Mouse (Mus musculus) retina, adult 2 months (tissue): ENCODE data around the gene Gm10112.

Experiments used
- DNase-seq: peaks from one replicate; pipeline ENCODE4 v3.0.0-alpha.2; 2012; ENCODE audit warnings: low read depth, low spot score

Gm10112 gene

DNA sequence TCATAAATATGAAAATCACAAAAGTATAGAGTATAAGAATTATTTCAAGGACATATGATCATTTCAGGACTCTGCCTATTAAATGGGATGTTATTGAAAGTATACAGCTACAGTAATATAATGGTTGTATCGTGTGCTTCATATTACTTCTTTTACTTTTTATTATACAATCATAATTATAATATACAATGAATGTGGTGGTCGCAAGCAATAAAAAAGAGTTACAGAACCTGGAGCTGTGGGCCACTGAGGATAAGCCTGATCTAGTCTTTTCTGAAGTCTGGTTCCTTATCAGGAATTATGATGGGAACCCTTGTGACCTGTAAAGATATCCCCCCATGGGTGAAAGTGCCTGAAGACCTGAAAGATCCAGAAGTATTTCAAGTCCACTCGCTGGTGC, at the start of gene Gm10112:
Gm10112 (plus strand) TSS at position 301 of the 400 bp plus-strand sequence.
- no peak for DNase-seq

DNA sequence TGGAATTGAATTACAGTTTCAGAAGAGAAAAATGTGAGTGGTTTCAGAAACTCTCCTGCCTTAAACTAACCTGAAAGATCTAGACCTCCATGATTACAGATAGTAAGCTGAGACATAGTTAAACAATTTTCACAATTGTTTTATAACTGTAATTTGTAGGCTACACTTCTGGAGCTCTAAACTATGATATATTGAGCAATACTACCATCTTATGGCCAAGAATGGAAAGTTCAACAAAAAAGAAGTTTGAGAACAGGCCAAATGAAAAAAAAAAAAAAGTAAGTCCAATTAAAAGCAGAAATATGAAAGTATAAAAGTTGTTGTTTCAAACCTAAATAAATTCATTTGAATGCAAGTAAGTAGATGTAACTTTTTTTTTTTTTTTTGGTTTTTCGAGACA, 21.4 kb downstream of the Gm10112 start:
- no peak for DNase-seq

DNA sequence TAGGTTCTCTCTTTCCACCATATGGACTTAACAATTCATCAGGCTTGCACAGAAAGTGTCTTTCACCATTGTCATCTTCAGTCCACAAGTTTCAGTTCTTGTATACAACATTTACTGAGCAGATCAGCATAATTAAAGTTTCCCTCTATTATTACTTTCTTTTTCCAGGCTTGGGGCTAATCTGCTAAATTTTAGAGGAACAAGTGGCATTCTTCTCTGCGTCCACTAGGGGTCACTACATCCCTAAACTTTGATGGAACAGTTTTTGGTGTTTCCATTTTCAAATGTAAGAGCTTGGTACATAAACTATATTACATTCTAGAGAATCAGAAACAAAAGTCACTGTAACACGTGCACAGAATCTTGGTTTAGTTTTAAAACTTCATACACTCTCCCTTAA, 28.2 kb downstream of the Gm10112 start:
- peak; percentile 16 for DNase-seq

DNA sequence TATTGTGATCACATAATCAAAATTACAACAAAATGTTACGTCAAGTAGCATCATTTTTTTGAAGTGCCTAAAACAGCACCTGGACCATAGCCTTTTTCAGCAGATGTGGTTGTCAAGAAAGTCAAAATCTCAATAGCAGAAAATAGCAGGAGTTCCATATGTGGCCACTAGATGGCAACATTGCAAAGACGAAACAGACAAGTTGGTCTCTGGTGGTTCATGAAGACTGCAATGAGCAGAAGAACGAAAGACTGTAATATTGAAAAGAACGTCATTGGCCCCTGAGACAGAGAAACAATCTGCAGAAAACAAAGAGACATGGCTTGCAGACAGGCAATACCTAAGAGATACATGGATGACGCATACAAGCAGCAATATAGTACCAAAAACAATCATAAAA, 42.1 kb downstream of the Gm10112 start:
- DNase-seq, result no peak
